Mouse (Mus musculus): ENCODE measurements around the gene Scmh1.

The Scmh1 gene

GRCm38 (mm10) chr4:120405806-120406638 is 941 bp downstream of the Scmh1 start:
- peak; percentile 9 for DNase-seq (ENCODE audit: low read depth, low spot score)

GRCm38 (mm10) chr4:120406639-120407273 is 1.7 kb downstream of the Scmh1 start:
- no peak for DNase-seq (ENCODE audit: low read depth, low spot score)

GRCm38 (mm10) chr4:120418053-120418452 is 13.0 kb downstream of the Scmh1 start:
- no peak for DNase-seq (ENCODE audit: low read depth, low spot score)

- DNase-seq (ENCODE audit: low read depth, low spot score) = no peak
Measured at GRCm38 (mm10) chr4:120420193-120420592, 15.1 kb downstream of the Scmh1 start.

GRCm38 (mm10) chr4:120420685-120421084 is 15.6 kb downstream of the Scmh1 start:
- no peak for DNase-seq (ENCODE audit: low read depth, low spot score)

GRCm38 (mm10) chr4:120430601-120431000 is 25.5 kb downstream of the Scmh1 start:
- no peak for DNase-seq (ENCODE audit: low read depth, low spot score)

GRCm38 (mm10) chr4:120432599-120433373 is 27.7 kb downstream of the Scmh1 start:
- peak; percentile 86 for DNase-seq (ENCODE audit: low read depth, low spot score)

GRCm38 (mm10) chr4:120461741-120462140 is 56.7 kb downstream of the Scmh1 start:
- no peak for DNase-seq (ENCODE audit: low read depth, low spot score)

GRCm38 (mm10) chr4:120472946-120473345 is 67.9 kb downstream of the Scmh1 start:
- DNase-seq (ENCODE audit: low read depth, low spot score) = no peak

GRCm38 (mm10) chr4:120487707-120488106 is 82.6 kb downstream of the Scmh1 start:
- no peak for DNase-seq (ENCODE audit: low read depth, low spot score)

GRCm38 (mm10) chr4:120506955-120507354 is 101.9 kb downstream of the Scmh1 start:
- DNase-seq (ENCODE audit: low read depth, low spot score) = no peak

- no peak for DNase-seq (ENCODE audit: low read depth, low spot score)
Measured at GRCm38 (mm10) chr4:120511203-120511602, 106.1 kb downstream of the Scmh1 start.

- DNase-seq (ENCODE audit: low read depth, low spot score) = no peak
Measured at GRCm38 (mm10) chr4:120514366-120514765, 109.3 kb downstream of the Scmh1 start.

GRCm38 (mm10) chr4:120516491-120516890 is 111.4 kb downstream of the Scmh1 start:
- no peak for DNase-seq (ENCODE audit: low read depth, low spot score)

GRCm38 (mm10) chr4:120516907-120517306 is 111.8 kb downstream of the Scmh1 start:
- DNase-seq (ENCODE audit: low read depth, low spot score) = no peak

GRCm38 (mm10) chr4:120517335-120517734 is 112.3 kb downstream of the Scmh1 start:
- no peak for DNase-seq (ENCODE audit: low read depth, low spot score)

- DNase-seq (ENCODE audit: low read depth, low spot score) = no peak
Measured at GRCm38 (mm10) chr4:120521761-120522160, 116.7 kb downstream of the Scmh1 start.

GRCm38 (mm10) chr4:120522351-120522750 is 117.3 kb downstream of the Scmh1 start:
- no peak for DNase-seq (ENCODE audit: low read depth, low spot score)

- DNase-seq (ENCODE audit: low read depth, low spot score) = no peak
Measured at GRCm38 (mm10) chr4:120523092-120523491, 118.0 kb downstream of the Scmh1 start.

GRCm38 (mm10) chr4:120528171-120528570 is 123.1 kb downstream of the Scmh1 start:
- DNase-seq (ENCODE audit: low read depth, low spot score) = no peak

GRCm38 (mm10) chr4:120531986-120532385 is 126.9 kb downstream of the Scmh1 start, which contains the start of gene Slfnl1:
Gene Slfnl1, plus strand, starts transcription at chr4:120532231.
- no peak for DNase-seq (ENCODE audit: low read depth, low spot score)

- DNase-seq (ENCODE audit: low read depth, low spot score) = peak; percentile 12
Measured at GRCm38 (mm10) chr4:120538664-120539063, 133.6 kb downstream of the Scmh1 start.

All from ES-CJ7 (cell line).